Mouse (Mus musculus) monocyte, adult 2 months (primary cell): ENCODE results near the gene Sipa1l3.

Source experiments
- DNase-seq, 2 experiments: peaks; one replicate each; pipeline ENCODE4 v3.0.0; 2022; ENCODE audit warnings: low spot score in 2 of 2, low read depth in 1 of 2

Sipa1l3 gene

DNA sequence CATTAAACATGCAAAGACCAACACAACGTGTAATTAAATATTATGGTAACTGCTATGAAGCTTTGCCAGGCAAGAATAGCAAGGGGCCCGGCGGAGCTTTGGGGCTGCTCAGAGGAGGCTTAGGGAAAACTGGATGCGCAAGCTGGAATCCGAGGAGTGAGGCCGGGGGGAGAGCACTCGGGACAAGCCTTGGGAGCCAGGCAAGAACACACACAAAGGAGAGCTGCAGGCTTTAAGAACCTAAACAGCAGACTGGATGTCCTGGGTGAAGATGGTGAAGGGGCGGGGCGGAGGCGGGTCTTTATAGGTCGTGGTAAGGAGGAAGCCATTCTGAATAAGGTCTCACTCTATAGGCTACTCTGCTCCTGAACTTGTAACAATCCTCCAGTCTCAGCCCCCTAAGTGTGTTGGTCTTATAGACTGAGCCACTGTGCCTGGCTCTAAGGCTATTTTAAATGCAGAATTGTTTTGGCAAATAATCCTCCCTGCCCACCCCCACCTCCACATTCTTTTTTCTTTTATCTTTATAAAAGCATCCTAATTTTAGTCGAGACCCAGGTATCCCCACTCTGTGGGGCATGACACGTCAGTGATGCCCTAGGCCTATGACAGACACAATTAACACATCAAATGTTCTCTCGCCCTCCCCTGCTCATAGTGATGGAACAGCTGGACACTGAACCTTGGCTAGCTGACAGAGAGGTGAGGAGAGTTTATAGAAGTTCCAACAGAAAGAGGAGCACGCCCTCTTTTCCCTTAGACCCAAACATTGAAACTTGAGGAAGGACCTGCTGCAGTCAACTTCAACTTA is 36.9 kb downstream of the Sipa1l3 start:
- DNase-seq = no peak

DNA sequence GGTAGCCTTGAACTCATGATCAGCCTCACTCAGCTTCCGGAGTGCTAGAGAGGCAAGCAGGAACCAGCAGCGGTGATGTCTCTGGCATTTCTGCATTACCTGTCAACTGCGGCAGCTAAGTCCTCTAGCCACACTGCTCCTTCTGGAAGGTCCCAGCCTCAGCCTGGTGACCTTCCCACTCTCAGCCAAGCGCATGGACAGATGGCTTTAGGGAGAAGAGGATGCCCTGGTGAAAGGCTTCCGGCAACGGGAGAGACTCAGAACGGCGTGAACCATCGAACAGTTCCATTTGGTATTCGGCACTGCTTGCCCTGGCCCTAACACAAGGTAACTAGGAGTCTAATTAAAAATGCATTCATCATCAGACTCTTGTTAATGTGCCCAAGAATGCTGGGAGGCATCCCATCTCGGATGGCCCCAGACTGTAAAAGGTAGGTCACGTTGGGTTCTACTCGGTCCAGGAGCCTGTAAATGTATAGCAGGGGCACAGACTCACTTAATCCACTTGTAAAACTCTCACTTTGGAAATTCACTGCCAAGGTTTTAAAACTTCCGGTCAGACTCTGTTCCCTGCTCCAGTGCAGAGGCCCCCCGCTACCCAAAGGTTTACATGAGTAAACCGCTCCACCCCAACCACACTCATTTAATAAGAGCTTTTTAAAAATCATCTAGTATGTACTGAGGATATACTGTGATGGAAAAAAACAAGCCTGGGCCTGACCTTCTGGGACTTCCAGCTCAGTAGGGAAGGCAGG is 37.7 kb downstream of the Sipa1l3 start:
- DNase-seq = no peak

DNA sequence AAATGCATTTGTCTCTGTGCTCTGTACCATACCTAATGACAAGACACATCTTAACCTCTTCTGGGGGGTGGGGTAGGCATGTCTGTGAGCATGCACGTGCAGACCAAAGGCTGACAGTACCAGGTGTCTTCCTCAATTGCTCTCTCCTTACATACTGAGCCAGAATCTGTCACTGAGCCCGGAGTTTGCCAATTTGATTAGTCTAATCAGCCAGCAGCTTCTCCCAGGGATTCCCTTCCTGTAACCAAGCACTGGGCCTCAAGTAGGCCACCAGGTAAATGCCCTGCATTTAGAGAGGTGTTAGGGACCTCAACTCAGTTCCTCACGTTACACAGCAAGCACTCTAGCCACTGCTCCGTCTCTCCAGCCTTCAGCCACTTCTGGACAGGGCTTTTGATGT is 38.3 kb downstream of the Sipa1l3 start:
- DNase-seq = no peak

DNA sequence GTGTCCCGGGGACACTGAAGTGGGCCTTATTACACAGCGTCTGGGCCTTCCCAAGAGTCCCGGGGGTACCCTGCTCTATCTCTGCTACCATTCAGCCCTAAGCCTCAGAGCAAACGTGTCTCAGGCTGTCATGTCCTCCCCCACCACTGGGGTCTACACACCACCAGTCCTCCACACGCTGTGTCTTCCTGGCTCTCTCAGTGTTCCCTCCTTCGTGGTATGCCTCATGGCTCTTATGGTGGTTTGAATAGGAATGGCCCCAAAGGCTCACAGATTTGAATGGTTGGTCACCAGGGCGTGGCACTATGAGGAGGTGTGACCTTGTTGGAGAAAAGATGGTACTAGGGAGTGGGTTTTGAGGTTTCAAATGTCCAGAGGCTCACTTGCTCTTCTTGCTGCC is 43.4 kb downstream of the Sipa1l3 start:
- DNase-seq = no peak

DNA sequence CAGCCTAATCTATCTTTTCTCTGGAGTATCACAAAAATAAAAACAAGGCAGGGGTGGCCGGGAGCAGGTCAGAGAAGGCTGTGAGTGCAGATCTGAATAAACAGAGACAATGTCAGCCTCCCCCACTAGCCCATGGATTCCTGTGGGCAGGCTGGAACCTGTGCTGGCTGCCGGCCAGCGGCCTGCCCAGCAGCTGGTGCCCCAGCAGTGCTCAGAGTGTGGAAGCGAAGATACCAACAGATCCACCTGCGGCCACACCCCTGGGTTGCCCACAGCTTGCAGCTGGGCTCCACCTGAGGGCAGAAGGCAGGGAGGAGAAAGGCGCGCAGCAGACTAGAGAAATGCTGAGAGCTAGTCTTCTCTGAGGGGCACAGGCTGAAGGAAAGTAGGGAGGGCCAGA is 47.1 kb downstream of the Sipa1l3 start:
- DNase-seq = no peak

DNA sequence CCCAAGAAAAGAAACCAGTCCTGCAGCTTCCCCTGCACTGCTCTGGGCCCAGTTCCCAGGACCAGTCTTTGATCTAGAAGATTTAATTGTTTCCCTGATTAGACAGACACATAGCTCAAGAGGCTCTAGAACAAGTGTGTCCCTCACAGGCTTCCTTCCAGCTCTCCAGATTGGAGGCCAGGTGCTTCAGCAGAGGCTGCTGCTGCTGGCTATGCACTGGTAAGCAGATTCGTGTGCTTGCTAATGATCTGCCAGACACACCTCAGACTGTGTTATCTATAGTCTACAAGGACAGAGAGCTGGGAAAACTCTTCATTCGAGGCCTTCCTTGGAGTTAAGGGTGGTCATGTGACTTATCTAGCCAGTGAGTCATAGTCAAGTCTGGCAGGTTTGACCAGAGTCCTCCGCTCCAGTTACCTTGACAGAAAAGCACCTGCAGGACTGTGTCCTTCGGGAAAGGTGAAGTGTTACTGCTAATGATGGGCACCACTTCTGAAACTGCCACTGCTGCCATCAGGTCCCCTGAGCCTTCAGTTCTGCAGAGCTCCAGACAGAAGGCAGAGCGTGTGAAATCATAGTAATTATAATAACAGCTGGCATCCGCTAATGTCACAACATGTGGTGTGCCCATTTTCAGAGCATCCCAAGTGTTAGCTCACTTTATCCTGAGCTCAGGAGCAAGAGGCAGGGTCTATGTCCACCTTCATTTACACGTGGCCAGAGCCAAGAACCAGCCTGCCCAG is 48.7 kb downstream of the Sipa1l3 start:
- no peak for DNase-seq

DNA sequence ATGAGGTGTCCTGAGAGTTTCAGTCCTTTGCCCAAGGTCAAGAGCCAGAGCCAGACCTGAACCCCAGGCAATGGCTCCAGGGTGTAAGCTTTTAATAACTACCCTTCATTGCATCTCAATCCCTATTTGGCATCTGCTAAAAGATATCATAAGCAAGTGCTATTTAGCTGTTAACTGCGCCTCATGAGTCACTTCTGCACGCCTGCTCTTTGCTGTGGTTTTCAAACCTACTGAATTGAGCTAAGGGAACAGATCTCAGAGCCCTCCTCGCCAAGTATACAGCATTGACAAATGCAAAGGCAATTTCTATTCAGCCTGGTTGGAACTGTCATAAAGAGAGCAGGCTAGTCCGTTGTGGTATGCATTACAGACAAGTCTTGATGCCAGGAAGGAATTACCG is 49.8 kb downstream of the Sipa1l3 start:
- DNase-seq = no peak

DNA sequence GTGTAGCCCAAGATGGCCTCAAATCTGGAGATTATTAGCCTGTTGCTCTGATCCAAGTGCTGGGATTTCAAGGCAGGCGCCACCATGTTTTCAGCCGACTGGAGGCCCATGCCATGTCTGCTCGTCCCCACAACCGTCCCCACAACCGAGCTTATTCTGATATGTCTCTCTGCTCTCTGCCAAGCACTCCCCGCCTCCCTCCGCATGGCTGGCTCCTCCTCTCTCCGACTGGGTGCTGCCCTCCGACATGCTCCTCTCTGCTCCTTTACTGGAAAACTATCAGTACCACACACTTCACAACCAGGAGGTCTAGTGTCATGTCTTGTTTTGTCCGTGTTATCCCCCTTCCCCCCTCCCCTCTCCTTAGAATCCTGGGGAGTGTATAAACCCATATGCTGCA is 51.9 kb downstream of the Sipa1l3 start:
- DNase-seq = no peak

DNA sequence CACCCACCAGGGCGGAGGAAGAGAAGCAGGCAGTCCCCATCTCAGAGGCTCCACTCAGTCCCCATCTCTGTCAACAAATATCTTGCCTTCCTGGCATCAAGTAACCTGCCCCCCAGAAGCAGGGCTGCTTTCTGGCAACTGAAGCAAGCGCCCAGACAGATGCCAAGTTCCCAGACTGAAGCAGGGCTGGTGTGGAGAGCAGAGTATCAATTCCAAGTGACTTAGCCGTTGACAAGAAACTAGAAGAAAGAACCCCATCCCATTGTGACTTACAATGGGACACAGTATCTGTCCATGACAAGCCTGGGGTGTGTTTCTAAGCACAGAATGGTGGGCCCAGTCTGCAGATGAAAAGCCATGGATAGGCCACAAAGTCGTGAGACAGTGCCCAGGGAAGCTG is 52.7 kb downstream of the Sipa1l3 start:
- no peak for DNase-seq

DNA sequence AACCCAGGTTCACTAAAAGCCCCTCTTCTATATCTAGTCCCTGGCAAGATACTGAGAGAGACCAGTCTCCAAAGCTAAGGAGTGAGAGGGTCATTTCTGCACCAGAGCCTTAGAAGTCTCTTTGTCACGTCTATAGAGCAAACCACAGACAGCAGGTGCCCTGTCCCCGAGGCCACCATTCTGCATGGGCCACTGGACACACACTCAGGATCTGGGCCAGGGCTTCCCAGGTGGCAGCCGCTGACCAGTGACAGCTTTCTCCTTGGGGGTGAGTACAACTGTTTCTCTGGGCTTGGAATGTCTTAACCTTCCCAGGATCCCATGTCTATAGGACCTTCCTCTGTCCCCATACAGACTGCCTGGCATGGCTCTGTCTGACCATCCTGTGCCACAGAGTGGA is 55.6 kb downstream of the Sipa1l3 start:
- DNase-seq = no peak

DNA sequence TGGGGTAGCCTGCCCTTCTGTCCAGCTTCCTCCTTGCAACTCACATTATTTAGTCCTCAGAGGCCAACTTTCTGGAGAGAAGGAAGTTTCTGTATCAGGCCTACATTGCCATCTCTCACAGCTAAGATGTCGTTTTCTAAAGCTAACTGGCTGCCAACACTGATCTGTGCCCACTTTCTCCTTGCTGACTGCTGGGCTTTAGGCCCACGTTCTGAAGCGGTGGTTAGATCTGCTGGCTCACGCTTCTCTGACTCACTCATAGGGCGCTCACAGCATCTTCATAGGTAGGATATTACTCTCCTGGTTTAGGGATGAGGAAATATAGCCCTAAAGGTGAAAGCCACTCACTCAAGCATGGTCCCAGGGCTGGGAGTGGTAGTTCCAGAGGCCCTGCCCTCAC is 56.3 kb downstream of the Sipa1l3 start:
- no peak for DNase-seq

DNA sequence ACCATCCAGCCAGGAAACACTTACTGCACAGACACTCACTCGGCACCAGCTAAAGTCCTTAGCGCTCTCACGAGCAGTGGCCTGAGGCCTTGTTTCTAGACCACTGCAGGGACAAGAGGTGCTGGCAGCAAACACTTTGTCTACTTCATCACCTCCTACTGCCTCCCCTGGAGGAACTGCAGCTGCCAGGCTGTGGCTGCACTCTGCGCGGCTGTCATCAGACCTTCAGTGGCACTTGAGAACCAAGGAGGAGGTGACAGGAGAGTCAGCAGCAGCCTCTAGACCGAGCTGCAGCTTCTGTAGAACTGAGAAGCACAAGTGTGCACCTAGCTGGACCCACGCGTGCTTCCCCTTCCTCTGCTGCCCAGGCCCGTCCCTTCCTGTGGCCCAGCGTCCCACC is 56.9 kb downstream of the Sipa1l3 start:
- DNase-seq = no peak

DNA sequence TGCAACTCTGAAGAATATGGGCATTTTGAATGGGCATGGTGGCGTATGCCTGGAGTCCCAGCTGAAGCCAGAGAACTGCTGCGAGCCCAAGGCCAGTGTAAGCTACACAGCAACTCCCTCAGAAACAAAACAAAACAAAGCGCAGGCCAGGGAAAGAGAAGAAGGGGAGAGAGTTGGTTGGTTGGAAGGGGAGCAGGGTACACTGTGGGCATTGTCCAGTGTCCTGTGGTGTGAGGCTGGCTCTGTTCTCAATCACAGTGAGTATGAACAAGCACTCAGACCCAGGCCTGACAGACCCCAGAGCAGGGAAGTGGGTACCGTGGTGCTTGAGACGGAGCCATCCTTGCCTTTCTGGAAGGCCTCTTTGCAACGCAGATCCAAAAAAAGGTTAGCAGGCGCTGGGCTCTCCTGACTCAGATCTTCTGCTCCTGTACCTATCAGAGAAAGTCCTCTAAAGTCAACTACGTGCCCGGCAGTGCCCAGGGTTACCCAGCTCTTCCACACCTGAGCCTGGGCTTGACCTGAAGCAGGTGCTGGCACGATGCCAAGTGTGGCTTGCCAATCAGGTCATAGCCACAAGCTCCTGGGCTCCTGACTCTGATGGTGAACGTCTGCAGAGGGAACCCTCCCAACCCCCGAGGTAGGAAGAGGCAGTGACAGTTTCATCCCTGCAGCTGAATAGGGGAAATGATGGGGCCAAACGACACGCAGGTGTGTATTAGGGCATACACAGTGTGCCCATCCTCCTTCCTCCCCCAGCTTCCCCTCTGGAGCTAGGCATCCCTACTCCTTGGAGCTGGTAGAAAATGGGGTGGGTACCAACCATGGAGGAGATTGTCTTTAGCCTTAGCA is 59.3 kb downstream of the Sipa1l3 start:
- DNase-seq = no peak

DNA sequence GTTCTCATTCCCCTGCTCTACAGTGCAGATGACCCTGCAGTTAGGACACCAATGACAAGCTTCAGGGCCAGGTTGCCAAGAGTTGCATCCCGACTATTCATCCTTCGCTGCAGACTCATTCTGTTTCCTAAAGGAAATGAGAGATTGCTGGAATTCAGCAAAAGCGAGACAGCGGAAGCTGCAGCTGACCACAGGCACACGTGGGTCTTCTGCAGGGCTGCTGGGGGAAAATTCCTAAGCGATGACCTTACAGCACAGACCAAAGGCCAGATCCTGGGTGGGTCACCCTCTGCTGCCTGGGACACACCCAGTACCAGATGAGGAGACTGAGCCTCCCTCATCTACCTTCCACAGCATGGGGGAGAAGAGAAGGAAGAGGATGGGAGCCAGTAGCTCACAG is 60.7 kb downstream of the Sipa1l3 start:
- DNase-seq = no peak

DNA sequence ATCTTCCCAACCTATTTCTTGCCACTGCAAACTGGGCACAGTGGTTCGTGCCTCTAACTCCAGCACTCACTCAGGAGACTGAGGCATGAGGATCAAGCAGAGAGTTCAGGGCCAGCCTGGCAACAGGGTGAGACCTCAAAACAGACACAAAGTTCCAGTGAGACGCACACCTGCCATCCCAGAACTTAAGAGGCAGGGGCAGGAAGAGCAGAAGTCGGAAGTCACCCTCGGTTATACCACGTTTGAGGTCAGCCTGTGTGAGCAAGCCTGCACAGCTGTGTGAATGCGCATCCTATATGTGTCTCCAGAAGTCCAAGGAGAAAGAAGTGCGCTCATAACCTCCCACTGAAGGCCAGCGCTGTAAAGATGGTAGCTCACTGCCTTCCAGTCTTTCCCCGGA is 61.7 kb downstream of the Sipa1l3 start:
- no peak for DNase-seq

DNA sequence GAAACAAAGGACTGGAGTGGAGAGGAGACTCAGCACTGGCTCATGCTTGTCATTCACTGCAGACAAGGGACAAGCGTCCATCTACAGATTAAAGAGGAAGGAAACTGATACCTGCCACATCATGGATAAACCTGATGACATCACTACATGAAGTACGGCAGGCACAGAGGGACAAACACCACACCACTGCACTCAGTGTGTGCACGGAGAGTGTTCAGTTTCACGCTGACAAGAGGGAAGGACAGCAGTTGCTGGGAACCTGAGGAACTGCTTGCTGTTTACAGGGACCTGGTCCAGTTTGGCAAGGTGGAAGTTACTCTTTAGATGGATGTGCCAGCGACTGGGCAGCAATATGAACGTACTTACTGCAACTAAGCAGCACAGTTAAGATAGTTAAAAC is 62.9 kb downstream of the Sipa1l3 start:
- no peak for DNase-seq

DNA sequence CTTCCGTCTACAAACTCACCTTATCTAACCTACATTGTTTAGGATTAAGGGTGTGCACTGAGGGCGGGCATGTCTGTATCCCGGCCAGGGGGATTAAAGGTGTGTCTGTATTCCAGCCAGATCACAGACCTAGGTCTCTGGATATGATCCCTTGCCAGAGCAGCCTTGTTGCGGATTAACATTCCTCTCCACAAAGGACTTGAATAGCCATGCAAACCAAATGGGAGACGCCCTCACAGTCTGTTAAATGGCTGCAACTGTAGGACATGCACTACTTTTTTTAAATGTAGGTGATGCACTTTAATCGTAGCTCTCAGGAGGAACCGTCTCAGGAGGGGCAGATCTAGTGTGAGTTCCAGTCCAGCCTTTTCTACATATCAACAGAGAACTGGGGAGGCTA is 63.5 kb downstream of the Sipa1l3 start:
- DNase-seq = no peak

DNA sequence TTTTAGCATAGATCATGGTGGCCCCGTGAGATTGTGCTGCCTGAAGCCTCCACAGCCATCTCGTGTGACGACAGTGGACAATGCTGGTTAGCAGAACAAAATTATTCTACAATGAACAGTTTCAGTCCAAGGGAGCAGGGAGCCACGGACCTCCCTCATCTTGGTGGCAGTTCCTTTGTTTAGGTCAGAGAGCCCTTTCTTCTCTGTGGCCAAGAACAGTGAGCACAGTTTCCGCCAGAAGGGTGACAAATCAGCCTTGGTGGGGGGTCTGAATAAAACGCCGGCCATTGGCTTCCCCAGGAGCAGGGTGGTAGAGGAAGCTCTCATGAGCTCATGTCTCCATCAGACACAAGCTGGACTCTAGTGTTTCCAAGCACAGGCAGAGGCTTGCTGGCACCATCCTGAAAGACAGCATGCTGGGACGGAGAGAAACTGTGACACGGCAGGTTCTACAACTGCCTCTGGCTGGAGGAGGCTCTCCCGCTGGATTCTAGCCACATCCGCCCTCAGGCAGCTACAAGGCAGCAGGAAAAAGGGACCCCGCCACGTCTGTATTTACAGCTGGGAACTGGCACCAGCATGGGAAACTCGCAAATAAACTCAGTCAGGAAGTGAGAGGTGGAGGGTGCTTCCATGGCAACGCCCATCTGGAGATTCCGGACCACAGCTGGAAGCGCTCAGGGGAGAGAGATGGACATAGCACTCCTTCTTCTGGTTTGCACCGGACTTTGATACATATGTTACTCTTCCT is 65.3 kb downstream of the Sipa1l3 start:
- no peak for DNase-seq

DNA sequence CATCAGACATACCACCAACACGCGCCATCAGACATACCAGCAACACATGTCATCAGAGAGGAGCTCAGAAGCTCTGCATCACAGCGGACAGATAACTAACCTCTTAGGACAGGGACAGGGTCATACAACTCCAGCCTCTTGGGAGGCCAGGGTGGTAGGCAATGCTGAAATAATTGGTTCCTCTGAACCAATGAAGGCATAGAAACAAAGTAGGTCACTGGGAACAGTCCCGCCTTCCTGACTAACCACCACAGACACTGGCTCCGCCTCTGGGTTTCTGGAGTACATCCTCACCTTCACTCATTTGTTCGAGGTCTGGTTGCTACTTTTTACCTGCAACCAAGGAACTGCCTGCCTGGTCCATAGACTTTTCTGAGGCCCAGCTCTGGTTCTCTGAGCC is 66.1 kb downstream of the Sipa1l3 start:
- DNase-seq = no peak

DNA sequence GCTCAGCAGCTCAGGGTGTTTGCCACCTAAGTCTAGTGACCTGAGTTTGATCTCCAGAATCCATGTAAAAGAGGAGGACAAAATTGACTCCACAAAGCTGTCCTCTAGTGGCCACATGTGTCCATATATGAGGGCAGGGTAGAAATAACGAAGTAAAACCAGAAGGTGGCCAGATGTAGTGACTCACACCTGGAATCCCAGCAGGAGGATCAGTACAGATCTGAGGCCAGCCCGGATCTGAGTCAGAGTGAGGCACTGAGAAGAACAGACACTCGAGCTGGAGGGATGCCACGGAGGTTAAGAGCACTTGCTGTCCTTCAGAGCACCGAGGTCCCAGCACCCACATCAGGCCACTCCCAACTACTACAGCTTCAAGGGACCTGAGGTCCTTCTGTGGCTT is 68.3 kb downstream of the Sipa1l3 start:
- no peak for DNase-seq
